Mouse (Mus musculus) urinary bladder, postnatal 4 days (tissue): Measurements from ENCODE around the gene Zic5.

Experiments used
- DNase-seq, 2 experiments: peaks; one replicate each; pipeline ENCODE4 v3.0.0; 2021 to 2022; ENCODE audit warnings: low spot score in 2 of 2

Zic5 gene

DNA sequence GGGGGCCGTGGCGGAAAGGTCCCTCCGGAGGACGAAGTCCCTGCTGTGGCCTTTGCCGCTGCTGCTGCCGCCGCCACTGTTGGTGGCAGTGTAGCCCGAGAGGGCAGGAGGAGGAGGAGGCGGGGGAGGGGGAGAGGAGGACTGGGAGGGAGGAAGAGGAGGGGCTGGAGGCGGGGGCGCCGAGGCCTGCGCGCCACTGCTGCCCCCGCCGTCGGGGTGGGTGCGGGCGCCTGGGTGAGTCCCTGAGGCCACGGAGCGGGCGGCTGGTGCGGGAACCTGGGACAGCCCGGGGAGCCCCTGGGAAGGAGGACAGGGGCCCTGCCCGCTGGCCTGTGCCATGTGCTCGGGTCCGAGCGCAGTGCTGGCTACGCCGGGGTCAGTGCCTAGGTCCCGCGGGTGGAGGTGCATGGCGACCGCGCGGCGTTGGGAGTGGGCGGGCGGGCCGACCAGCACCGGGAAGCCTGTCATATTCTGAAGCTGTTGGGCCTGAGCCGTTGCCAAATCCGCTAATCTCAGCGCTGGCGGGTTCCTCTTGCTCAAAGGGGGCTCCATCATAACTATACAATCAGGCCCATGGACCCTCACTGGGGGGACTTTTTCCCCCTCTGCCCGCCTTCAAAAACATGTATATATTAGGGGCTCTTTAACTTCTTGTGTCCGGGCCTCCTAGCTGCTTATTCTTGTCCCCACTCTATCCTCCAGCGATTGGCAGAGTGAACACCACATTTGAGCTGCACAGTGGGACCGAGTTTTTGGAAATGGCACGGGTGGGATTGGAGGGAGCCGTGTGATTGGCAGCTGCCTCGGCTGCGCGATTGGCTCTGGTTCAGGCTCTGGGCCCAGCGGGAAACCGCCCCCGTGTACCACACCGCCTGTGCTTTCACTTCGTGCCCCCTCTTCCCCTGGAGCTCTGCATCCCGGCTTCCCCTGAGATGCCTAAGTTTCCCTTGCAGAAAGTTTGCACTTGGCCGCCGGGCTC is at the start of gene Zic5:
TSS of gene Zic5 (minus strand) at position 915 of the 979 bp plus-strand sequence.
- DNase-seq: no peak

DNA sequence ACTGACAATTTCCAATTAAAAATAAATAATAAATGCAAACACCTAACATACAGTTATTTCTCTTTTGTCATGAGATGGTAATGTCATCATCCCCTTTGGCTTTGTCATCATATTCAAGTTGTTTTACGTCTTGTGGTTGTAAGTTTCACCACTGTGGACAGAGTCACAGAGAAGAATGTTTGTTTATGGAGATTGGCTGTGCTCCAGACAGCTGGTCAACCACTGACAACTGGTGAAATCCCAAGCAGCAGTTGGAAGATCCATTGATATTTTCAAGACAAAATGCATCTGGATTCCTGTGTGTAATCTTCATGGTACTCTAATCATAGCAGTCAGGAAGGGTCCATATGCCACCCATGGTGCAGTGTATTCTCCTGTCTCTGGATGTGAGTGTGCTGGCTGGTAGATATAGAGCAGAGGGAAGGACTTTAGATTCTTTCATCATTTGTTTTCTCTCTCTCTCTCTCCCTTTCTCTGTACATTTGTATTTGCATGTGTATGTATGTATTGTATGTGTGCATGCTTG is 48.1 kb upstream of the Zic5 start:
- no peak for DNase-seq

DNA sequence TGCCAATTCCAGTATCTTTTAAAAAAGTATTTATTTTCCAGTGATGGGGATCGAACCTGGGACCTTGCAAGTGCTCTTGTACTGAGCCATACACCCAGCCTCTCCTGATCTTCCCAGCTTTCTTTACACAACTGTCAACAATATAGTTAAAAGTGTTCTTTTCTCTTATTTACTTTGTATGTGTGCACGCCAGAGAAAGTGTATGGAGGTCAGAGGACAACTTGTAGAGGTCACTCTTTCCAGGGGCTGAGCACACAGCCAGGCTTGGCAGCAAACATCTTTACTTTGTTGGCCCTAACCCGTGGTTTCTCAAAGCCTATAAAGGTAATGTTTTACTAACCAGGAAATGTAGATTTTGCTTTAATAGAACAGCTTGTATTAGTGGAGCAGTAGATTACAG is 46.0 kb upstream of the Zic5 start:
- DNase-seq: no peak

DNA sequence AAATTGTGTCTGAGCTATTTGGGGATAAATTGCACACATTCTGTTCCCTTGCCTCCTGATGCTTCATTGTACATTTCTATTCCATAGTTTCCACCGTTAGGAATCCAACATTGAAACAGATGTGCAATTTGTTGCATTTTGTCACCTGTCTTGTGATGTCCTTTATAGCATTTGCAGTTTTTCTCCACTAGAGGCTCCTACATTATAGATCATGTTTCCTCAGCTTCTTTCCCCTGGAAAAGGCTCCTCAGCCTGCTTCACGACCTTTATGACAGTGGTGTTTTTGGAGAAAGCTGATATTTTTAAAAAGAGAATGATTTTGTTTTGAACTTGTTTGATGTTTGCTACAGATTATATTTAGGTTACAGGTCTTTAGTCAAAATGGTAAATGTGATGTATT is 43.6 kb upstream of the Zic5 start:
- no peak for DNase-seq

DNA sequence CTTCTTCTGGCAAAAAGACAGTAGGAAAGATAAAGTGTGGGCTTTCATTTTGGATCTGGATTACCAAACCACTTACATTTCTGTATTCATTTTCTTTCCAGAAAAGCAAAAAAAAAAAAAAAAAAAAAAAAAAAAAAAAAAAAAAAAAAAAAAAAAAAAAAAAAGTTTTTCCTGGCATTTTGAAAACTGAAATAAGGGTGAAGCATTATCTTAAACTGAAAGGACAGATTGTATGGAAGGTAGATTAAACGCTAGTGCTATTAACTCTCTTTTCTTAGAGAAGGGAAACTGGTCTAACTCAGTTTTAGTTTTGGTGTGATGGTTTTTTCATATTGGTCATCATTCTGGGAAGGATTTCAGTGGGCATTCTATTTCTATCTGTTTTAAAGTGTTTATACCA is 26.5 kb upstream of the Zic5 start:
- DNase-seq: no peak

DNA sequence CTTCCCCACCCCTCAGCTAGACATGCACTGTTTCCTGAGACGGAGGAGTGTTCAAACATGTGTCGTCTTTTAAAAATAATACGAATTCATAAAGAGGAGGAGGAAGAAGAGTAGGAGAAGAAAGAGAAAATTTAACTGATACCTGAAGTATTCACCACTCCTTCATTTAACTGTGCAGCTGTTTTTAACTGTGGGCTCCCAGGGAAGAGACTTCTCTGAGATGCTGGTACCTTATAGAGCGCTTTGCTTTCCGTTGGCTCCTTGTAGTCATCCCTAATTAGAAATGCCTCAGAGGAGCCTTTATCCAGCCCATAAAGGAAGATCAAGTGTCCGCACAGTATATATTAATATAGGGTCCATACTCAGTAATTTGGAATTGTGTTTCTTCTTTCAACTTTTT is 26.0 kb upstream of the Zic5 start:
- no peak for DNase-seq

DNA sequence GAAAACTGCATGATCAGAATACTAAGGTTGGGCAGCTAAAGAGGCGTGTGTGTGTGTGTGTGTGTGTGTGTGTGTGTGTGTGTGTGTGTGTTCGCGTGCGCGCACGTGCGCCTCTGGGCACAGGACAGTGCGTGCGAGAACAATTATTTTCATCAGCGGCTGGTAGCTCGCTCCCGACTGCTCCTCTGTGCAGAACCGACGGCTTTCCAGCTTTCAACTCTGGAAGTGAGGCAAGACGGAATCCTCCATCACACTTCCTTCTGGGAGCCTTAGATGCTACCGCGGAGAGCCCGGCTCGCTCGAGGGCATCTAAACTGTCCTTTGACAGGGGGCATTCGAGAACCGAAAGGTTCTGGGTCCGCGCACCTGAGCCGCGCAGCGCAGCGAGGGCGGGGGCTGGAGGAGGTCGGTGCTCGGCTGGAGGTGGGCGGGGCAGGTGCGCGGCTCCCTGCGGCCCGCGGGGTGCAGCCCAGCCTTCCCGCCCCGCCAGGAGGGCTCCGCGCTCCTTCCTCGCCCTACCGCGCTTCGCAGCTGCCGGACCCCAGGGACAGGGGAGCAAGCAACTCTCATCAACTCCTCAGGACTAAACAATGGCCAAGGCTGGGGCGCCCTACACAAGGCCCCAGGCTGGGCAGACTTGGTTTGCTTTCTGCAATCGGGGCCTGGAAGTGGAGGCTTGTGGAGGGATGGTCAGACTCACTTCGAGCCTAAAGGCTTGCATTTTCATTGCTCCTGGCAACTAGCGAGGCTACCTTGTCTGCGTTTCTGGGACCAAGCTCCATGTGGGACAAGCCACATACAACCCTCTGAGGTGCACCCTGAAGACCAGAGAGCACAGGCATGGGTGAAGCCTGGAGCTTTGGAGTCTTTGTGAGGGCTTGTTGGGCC is 25.2 kb upstream of the Zic5 start, which contains the start of gene Gm10837:
TSS of gene Gm10837 (plus strand) at position 146 of the 888 bp plus-strand sequence.
- no peak for DNase-seq

DNA sequence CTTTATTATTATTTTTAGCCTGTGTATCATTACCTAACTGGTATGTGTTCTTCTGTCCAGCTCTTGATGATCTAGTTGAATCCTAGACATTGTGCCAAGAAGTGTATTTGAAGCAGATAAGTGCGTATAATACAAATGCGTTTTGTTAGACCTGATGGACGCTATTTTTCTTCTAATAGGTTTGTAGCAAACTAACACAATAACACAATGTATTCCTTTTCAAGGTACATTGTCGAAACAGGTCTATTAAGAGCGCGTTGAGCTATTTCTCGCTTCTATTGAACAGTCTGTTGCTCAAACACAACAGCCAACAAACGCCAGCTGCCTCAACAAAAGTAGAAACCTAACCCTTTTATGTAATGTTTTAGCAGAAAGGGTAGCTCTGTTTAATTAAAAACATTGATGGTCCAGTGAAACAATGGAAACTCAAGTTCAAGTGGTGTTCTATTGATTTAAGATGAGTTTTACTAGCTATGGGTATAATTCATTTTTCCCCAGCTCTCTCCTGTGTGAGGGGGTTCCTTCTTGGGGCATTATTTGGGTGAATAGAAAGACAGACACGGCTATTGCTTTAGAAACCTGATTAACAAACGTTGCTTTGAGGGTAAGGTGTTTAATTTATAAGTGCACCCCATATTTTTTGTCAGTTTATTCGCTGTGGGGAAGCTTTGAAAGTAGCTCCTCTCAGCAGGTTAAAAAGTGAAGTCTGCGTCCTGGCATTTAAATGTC is 24.4 kb upstream of the Zic5 start:
- DNase-seq: no peak

DNA sequence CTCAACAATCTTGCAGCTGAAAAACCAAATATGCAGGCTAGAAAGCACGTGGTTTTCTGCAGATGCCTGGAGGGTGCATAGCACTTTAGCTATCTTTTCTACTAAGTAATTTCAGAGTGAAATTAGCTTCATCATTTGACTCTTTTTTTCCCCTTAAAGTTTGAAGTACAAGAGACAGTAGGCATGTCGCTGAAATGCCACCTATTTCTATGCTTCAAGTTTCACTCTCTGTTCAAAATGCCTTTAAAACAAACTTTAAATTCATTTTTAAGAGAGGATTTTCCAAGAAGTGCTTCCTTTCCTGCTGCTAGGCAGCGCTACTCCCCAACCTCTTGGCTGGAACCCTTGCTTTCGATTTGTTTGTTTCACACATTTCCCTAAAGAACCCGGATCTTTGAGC is 23.6 kb upstream of the Zic5 start:
- DNase-seq: no peak

DNA sequence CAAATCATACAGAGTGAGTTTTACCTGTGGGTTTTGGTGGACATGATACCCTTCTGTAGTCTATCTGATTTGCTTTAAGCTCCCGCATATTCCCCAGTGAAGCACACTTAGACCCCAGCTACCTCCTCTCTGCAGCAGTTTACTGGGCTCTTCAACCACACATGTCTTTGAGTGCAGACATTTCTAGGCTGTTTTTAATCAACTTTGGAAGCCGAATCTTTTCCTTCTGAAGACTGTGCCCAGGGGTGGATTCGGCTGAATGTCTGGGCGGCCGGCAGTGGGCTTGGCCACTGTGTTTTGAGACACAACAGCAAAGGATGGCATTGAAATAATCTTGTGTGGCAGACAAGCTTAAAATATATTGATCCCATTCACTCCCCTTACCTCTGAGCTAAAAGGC is 21.9 kb upstream of the Zic5 start:
- no peak for DNase-seq

DNA sequence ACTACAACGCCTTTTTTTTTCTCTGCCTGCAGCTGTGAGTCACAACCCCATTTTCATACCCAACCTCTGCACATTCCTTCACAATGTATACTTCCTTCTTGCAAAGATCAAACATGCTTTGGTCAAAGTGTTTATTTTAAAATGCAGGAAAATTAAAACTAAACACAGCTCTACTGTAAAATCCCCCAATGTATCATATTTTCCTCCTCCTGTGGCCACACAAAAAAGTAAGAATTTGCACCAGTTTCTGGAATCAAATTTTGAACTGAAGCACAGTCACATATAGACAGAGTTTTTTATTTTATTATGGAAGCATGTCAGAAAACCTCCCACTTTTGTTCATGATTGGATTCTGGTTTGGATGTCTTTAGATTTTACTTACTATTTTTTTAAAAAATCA is 21.1 kb upstream of the Zic5 start:
- no peak for DNase-seq

DNA sequence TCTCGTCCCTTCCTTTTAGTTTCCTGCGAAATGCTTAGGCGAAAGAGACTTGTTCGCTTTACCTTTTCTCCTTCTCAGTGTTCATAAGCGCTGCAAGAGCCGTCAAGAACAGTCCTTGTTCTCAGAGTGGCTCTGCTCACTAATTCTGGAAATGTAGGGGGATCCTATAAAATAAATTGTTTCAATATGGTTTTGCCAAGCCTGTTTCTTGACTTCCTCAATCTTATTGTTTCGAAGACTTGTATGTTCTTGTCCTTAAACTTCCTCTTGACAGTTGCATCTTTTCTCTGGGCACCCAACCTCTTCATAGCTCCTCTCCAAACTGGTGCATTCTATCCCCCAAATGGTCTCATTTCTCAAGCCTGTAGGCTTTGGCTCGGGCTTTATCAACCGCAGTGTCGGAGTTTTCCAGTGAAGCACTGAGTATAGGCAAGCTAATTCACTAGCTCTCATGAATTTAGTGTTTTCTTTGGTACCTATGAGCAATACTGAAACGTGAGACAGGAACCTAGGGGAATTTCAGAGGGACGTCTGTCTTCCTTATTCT is 20.2 kb upstream of the Zic5 start:
- DNase-seq: no peak

DNA sequence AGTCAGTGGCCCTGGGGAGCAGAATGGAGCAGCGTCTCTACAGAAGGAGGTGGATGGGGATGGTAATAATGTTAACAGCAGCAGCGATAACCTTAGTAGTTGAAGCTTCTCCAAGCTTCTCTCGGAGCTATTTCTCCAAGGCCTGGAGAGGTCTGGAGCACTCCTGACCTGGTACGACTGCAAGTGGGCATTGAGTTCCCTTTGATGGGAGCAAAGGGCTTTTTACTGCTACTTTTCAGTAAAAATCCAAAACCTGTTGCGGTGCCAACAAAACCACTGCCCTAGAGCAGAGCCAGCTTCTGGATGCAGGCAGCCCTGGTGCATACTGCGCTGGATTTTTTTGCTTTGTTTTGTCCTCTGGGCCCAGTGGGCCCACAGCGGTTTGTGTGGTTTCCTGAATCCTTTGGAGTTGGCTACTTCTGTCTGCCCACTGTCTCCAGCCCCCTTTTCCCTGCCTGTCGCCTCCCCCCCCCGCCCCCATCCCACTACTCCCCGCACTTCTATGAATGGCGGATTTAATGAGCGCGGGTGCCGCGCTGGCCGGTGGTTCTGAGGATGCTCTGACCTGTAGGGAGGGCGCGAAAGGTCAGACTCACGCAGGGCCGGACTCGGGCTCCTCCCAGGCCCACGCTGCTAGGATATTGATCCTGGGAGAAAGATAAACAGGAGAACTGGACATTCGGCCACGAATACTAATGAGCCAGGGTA is 19.5 kb upstream of the Zic5 start:
- no peak for DNase-seq

DNA sequence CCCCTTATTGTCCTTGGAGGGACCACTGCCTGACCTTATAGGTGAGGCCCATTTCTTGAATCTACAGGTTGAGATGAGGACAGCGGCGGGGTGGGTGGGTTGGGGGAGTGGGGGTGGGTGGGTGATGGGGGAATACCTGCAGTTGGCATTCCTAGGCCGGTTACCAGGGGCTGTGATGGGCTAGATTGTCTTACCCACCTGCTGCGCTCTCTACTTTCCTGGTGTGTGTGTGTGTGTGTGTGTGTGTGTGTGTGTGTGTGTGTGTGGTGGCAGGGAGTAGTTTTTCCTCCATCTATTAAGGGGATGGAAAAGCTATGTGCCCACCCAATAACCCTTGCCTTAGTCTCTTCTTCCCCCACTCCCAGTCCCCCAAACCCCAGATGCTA is 19.0 kb upstream of the Zic5 start:
- no peak for DNase-seq

DNA sequence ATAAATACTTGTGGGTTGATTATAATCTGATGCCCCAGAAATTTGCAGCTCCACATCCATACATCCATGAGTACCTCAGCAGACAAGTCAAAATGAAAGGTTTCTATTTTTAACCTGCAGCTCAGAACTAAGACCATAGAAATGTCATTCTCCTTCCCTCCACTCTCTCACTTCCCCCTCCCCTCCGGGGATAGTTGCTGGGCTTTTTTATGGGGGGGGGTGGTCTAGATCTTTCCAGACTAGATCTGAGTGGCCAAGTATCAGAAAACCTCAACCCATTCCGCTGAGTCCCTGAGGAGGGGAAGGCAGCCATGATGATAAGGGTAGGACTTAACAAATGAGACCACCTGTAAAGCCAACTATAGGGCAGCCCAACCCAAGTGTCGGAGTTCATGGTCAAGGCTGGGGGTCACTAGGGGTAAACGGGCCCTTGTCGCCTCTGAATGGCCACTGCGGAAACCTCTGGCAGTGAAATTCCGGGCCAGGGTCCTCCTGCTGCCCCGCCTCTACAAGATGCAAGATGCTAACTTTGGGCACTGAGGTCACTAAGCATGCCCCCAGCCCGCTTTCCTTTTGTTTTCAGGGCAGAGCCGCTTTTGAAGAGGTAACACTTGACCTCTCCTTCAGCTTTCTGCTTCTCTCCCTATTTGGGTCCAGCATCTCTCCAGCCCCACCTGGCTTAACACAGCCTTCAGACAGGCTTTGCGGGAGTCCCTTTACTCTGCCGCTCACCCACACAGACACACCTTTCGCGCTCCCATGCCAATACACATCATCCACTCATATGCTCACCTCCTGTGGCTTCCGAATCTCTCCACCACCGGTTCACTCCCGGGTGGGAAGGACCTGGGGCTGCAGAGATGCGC is 18.3 kb upstream of the Zic5 start:
- no peak for DNase-seq

DNA sequence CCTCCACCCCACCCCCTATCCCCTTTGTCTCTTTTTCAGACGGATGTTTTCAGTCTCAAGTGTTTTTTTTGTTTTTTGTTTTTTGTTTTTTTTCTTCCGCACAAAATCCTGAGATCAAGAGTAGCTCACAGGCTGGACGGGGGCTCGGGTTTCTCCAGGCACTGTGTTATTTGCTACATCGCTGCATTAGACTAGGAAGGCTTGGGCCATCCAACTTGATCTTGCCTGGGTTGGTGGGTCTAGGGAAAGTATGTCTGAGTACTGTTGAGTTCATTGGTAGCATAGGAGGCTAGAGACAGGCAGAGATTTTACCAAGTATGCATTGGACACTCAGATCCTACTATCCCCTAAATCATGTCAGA is 17.5 kb upstream of the Zic5 start:
- DNase-seq: no peak

DNA sequence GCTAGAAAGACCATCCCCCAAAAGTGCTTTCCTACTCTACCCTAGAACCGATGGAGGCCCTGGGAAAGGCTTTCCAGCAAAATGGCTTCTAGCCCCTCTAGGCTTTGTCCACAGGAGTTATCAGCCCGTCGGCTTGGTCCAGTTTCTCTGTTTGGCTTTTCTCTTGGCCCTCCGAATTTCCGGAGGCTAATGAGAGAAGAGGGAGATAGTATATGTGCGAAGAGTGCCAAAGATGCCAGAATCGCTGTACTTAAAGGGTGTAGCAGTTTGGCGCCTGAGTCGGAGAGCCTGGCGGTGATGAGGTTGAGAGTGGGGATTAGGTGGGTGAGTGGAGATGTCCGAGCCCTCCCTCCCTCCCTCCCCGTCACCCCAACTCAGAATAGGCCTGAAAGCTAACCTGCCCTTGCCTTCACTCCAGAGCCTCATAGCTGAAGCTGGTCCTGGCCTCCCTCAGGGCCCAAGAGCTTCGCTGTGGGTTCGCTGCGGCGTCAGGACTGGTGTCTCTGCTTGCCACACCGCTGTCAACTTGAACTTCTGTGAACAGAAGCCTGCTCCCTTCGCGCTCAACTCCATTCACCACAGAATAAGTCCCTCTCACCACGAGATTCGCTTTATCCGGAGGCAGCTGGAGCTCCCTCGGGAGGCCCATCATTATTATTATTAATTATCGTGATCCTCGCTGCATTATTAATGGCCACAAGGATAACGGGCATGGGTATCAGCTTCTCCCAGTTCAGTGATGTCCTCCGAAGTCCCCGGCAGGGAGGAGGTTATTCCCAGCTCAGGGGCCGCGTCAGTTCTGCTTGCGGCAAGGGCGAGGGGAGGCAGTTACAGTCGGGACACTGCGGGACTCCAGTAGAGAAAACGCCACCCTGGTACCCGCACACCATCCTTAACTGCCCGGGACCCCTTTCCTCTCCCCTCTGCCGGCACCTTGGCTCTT is 16.9 kb upstream of the Zic5 start:
- no peak for DNase-seq

DNA sequence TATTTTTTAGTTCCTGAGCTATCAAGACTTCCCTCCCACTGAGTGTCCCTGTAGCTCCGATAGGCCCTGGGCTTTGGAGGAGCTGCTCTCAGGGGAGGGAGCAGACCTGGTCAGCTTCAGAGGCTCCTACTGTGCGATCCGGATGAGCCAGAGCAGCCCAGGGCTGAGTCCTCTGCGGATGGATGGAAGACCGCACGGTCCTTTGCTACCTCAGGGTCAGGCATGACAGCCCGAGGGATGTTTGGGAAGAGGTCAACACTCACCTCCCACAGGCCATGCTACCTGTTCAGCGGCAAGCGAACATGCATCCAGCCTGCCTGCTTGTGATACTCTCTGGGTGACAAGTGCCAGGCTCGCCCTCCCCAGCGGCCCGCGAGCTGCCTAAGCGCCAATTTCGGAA is 15.7 kb upstream of the Zic5 start:
- DNase-seq: no peak

DNA sequence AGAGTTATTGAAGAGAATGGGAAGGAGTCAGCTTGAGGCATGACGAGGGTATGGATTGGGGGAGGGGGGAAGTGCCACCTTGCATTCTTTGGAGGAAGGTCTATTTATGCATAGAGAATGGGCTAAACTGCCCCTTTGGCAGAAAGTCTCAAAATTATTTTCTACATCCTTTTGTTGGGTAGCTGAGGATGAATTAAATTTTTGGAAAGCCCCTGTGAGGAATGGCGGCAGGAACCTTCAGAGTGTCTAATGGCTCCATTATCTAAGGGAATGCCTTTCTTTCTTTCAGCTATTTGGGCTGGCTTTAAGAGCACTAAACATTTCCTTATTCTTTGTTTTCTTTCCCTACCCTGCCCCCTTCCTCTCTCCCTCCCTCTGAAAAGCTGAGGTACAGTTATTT is 14.9 kb upstream of the Zic5 start:
- DNase-seq: no peak
